Mouse (Mus musculus): ENCODE measurements around the gene Tut1. TPM values are rescaled to one million over a fixed set of nuclear protein-coding genes. Genes with fewer than 3 reads are reported as not detected.
"Not testable (repeated sequence)": the region's sequence is repeated elsewhere in the genome, so short reads cannot be mapped to it uniquely, and the experiment has no call there.

Gene Tut1
- total and polyA plus RNA-seq, 2 experiments from 2014 or later, result 17.6 to 24.5 TPM

- Histone ChIP-seq H3K27ac (ENCODE audit: low read depth, low read length) (no peak overlapping the region), H3K4me1 (ENCODE audit: insufficient read depth) (no peaks in the 10 kb centered on the region), H3K27me3 (ENCODE audit: insufficient read depth, low read length) (no peaks in the 10 kb centered on the region), H3K4me2 (ENCODE audit: low read depth) (no peak overlapping the region), H3K36me3 (ENCODE audit: insufficient read depth) (no peaks in the 10 kb centered on the region), H3K9ac (no peak overlapping the region), H3K4me3 (ENCODE audit: low read depth, low read length) (no peak overlapping the region), H3K9me3 (ENCODE audit: low read length) (no peaks in the 10 kb centered on the region)
- no peak for DNase-seq
- ATAC-seq, result no peak
- 73% methylated on average over 6 of the region's 6 CpGs for WGBS
- no peak for TF ChIP-seq CTCF (IDR thresholded peaks at IDR 0.05; ENCODE audit: low read depth)
Observed at GRCm38 (mm10) chr19:8998546-8998945, 44.9 kb downstream of the Tut1 start.

- H3K36me3 ChIP-seq (ENCODE audit: insufficient read depth), result no peaks in the 10 kb centered on the region
- WGBS, result 91% methylated on average over 4 of the region's 4 CpGs
- no peak overlapping the region for H3K4me3 ChIP-seq (ENCODE audit: low read depth, low read length)
- no peak overlapping the region for H3K9ac ChIP-seq
- no peak for TF ChIP-seq CTCF (IDR thresholded peaks at IDR 0.05; ENCODE audit: low read depth)
- H3K4me2 ChIP-seq (ENCODE audit: low read depth), result no peak overlapping the region
- no peaks in the 10 kb centered on the region for H3K27me3 ChIP-seq (ENCODE audit: insufficient read depth, low read length)
- H3K9me3 ChIP-seq (ENCODE audit: low read length), result no peaks in the 10 kb centered on the region
- DNase-seq, result no peak
- no peak for ATAC-seq
- H3K27ac ChIP-seq (ENCODE audit: low read depth, low read length), result no peak overlapping the region
- no peaks in the 10 kb centered on the region for H3K4me1 ChIP-seq (ENCODE audit: insufficient read depth)
Observed at GRCm38 (mm10) chr19:8999223-8999622, 45.6 kb downstream of the Tut1 start.

- not testable (repeated sequence) for H3K36me3 ChIP-seq (ENCODE audit: insufficient read depth); ATAC-seq; H3K9ac ChIP-seq; H3K27ac ChIP-seq (ENCODE audit: low read depth, low read length); H3K4me1 ChIP-seq (ENCODE audit: insufficient read depth); DNase-seq; H3K27me3 ChIP-seq (ENCODE audit: insufficient read depth, low read length); H3K4me3 ChIP-seq (ENCODE audit: low read depth, low read length); H3K4me2 ChIP-seq (ENCODE audit: low read depth); H3K9me3 ChIP-seq (ENCODE audit: low read length)
- 94% methylated on average over 2 of the region's 2 CpGs for WGBS
Observed at GRCm38 (mm10) chr19:9006915-9007314, 53.3 kb downstream of the Tut1 start.

Other genes starting within 250 kb of the Tut1 start
Only the 30 nearest of the 32 such genes appear.
- not detected in 2 replicates for gene 1700092M07Rik, start 213.1 kb upstream of the Tut1 start, total RNA-seq (2014; rRNA removed)
- 0.65 and 0.67 TPM in 2 replicates for gene 1700092M07Rik, start 213.1 kb upstream of the Tut1 start, polyA plus RNA-seq (2015; fragmentation: Nextera tagmentation; extraction: Ambion mirVana)
- 130 and 140 TPM in 2 replicates for gene Stx5a, start 212.4 kb upstream of the Tut1 start, total RNA-seq (2014; rRNA removed)
- gene Stx5a, start 212.4 kb upstream of the Tut1 start, polyA plus RNA-seq (2015; fragmentation: Nextera tagmentation; extraction: Ambion mirVana), result 86.4 and 97.6 TPM in 2 replicates
- gene Nxf1, start 196.8 kb upstream of the Tut1 start, total RNA-seq (2014; rRNA removed), result 81.7 and 114 TPM in 2 replicates
- 97.1 and 97.9 TPM in 2 replicates for gene Nxf1, start 196.8 kb upstream of the Tut1 start, polyA plus RNA-seq (2015; fragmentation: Nextera tagmentation; extraction: Ambion mirVana)
- 236 and 241 TPM in 2 replicates for gene Tmem223, start 182.9 kb upstream of the Tut1 start, total RNA-seq (2014; rRNA removed)
- 269 and 334 TPM in 2 replicates for gene Tmem223, start 182.9 kb upstream of the Tut1 start, polyA plus RNA-seq (2015; fragmentation: Nextera tagmentation; extraction: Ambion mirVana)
- gene Tmem179b, start 179.4 kb upstream of the Tut1 start, total RNA-seq (2014; rRNA removed), result 17.4 and 19.6 TPM in 2 replicates
- gene Tmem179b, start 179.4 kb upstream of the Tut1 start, polyA plus RNA-seq (2015; fragmentation: Nextera tagmentation; extraction: Ambion mirVana), result 22.4 and 22.6 TPM in 2 replicates
- 27.2 and 31.7 TPM in 2 replicates for gene Taf6l, start 167.4 kb upstream of the Tut1 start, total RNA-seq (2014; rRNA removed)
- gene Taf6l, start 167.4 kb upstream of the Tut1 start, polyA plus RNA-seq (2015; fragmentation: Nextera tagmentation; extraction: Ambion mirVana), result 25.1 and 25.2 TPM in 2 replicates
- 89.3 and 99.3 TPM in 2 replicates for gene Polr2g, start 155.3 kb upstream of the Tut1 start, total RNA-seq (2014; rRNA removed)
- 193 and 216 TPM in 2 replicates for gene Polr2g, start 155.3 kb upstream of the Tut1 start, polyA plus RNA-seq (2015; fragmentation: Nextera tagmentation; extraction: Ambion mirVana)
- gene Zbtb3, start 151.3 kb upstream of the Tut1 start, total RNA-seq (2014; rRNA removed), result 7.0 and 7.3 TPM in 2 replicates
- 4.3 and 5.0 TPM in 2 replicates for gene Zbtb3, start 151.3 kb upstream of the Tut1 start, polyA plus RNA-seq (2015; fragmentation: Nextera tagmentation; extraction: Ambion mirVana)
- gene Ttc9c, start 134.5 kb upstream of the Tut1 start, total RNA-seq (2014; rRNA removed), result 71.9 and 72.6 TPM in 2 replicates
- gene Ttc9c, start 134.5 kb upstream of the Tut1 start, polyA plus RNA-seq (2015; fragmentation: Nextera tagmentation; extraction: Ambion mirVana), result 34.1 and 44.4 TPM in 2 replicates
- gene Hnrnpul2, start 133.8 kb upstream of the Tut1 start, total RNA-seq (2014; rRNA removed), result 28.2 and 38.3 TPM in 2 replicates
- gene Hnrnpul2, start 133.8 kb upstream of the Tut1 start, polyA plus RNA-seq (2015; fragmentation: Nextera tagmentation; extraction: Ambion mirVana), result 3.9 and 5.3 TPM in 2 replicates
- gene AC129217.1, start 124.1 kb upstream of the Tut1 start, total RNA-seq (2014; rRNA removed), result not detected in 2 replicates
- not detected in 2 replicates for gene AC129217.1, start 124.1 kb upstream of the Tut1 start, polyA plus RNA-seq (2015; fragmentation: Nextera tagmentation; extraction: Ambion mirVana)
- 81.5 and 91.5 TPM in 2 replicates for gene Bscl2, start 116.4 kb upstream of the Tut1 start, total RNA-seq (2014; rRNA removed)
- gene Bscl2, start 116.4 kb upstream of the Tut1 start, polyA plus RNA-seq (2015; fragmentation: Nextera tagmentation; extraction: Ambion mirVana), result 78.9 and 88.9 TPM in 2 replicates
- 68.0 and 78.5 TPM in 2 replicates for gene Gng3, start 114.7 kb upstream of the Tut1 start, total RNA-seq (2014; rRNA removed)
- 594 and 622 TPM in 2 replicates for gene Gng3, start 114.7 kb upstream of the Tut1 start, polyA plus RNA-seq (2015; fragmentation: Nextera tagmentation; extraction: Ambion mirVana)
- 1.5 and 2.6 TPM in 2 replicates for gene Lrrn4cl, start 103.1 kb upstream of the Tut1 start, total RNA-seq (2014; rRNA removed)
- 0.58 and 0.88 TPM in 2 replicates for gene Lrrn4cl, start 103.1 kb upstream of the Tut1 start, polyA plus RNA-seq (2015; fragmentation: Nextera tagmentation; extraction: Ambion mirVana)
- 108 and 126 TPM in 2 replicates for gene Ubxn1, start 82.4 kb upstream of the Tut1 start, total RNA-seq (2014; rRNA removed)
- gene Ubxn1, start 82.4 kb upstream of the Tut1 start, polyA plus RNA-seq (2015; fragmentation: Nextera tagmentation; extraction: Ambion mirVana), result 168 and 185 TPM in 2 replicates
- gene Uqcc3, start 72.9 kb upstream of the Tut1 start, total RNA-seq (2014; rRNA removed), result 14.2 and 36.1 TPM in 2 replicates
- 59.1 TPM in 2 replicates for gene Uqcc3, start 72.9 kb upstream of the Tut1 start, polyA plus RNA-seq (2015; fragmentation: Nextera tagmentation; extraction: Ambion mirVana)
- gene Lbhd1, start 70.1 kb upstream of the Tut1 start, total RNA-seq (2014; rRNA removed), result 5.0 and 7.2 TPM in 2 replicates
- 30.3 and 36.5 TPM in 2 replicates for gene Lbhd1, start 70.1 kb upstream of the Tut1 start, polyA plus RNA-seq (2015; fragmentation: Nextera tagmentation; extraction: Ambion mirVana)
- not detected in 2 replicates for gene Gm49403, start 69.9 kb upstream of the Tut1 start, total RNA-seq (2014; rRNA removed)
- not detected in 2 replicates for gene Gm49403, start 69.9 kb upstream of the Tut1 start, polyA plus RNA-seq (2015; fragmentation: Nextera tagmentation; extraction: Ambion mirVana)
- gene 1810009A15Rik, start 65.0 kb upstream of the Tut1 start, total RNA-seq (2014; rRNA removed), result 26.0 and 37.5 TPM in 2 replicates
- gene 1810009A15Rik, start 65.0 kb upstream of the Tut1 start, polyA plus RNA-seq (2015; fragmentation: Nextera tagmentation; extraction: Ambion mirVana), result 31.9 and 45.7 TPM in 2 replicates
- 0.95 TPM in 1 of 2 replicates, not detected in the other for gene Gm49416, start 64.9 kb upstream of the Tut1 start, total RNA-seq (2014; rRNA removed)
- 1.4 TPM in 1 of 2 replicates, not detected in the other for gene Gm49416, start 64.9 kb upstream of the Tut1 start, polyA plus RNA-seq (2015; fragmentation: Nextera tagmentation; extraction: Ambion mirVana)
- 26.1 and 29.9 TPM in 2 replicates for gene Ints5, start 60.8 kb upstream of the Tut1 start, total RNA-seq (2014; rRNA removed)
- 23.6 and 26.8 TPM in 2 replicates for gene Ints5, start 60.8 kb upstream of the Tut1 start, polyA plus RNA-seq (2015; fragmentation: Nextera tagmentation; extraction: Ambion mirVana)
- gene Ganab, start 55.8 kb upstream of the Tut1 start, total RNA-seq (2014; rRNA removed), result 67.7 and 96.7 TPM in 2 replicates
- 47.0 and 54.0 TPM in 2 replicates for gene Ganab, start 55.8 kb upstream of the Tut1 start, polyA plus RNA-seq (2015; fragmentation: Nextera tagmentation; extraction: Ambion mirVana)
- gene B3gat3, start 33.5 kb upstream of the Tut1 start, total RNA-seq (2014; rRNA removed), result 99.6 and 120 TPM in 2 replicates
- gene B3gat3, start 33.5 kb upstream of the Tut1 start, polyA plus RNA-seq (2015; fragmentation: Nextera tagmentation; extraction: Ambion mirVana), result 89.3 and 94.0 TPM in 2 replicates
- 2.3 and 3.5 TPM in 2 replicates for gene Rom1, start 24.5 kb upstream of the Tut1 start, total RNA-seq (2014; rRNA removed)
- gene Rom1, start 24.5 kb upstream of the Tut1 start, polyA plus RNA-seq (2015; fragmentation: Nextera tagmentation; extraction: Ambion mirVana), result 2.4 and 3.3 TPM in 2 replicates
- gene Eml3, start 24.3 kb upstream of the Tut1 start, total RNA-seq (2014; rRNA removed), result 5.1 and 7.3 TPM in 2 replicates
- gene Eml3, start 24.3 kb upstream of the Tut1 start, polyA plus RNA-seq (2015; fragmentation: Nextera tagmentation; extraction: Ambion mirVana), result 7.5 and 8.1 TPM in 2 replicates
- 71.2 and 86.4 TPM in 2 replicates for gene Mta2, start 12.0 kb upstream of the Tut1 start, total RNA-seq (2014; rRNA removed)
- 87.8 and 91.3 TPM in 2 replicates for gene Mta2, start 12.0 kb upstream of the Tut1 start, polyA plus RNA-seq (2015; fragmentation: Nextera tagmentation; extraction: Ambion mirVana)
- 524 and 615 TPM in 2 replicates for gene Eef1g, start 13.2 kb downstream of the Tut1 start, total RNA-seq (2014; rRNA removed)
- gene Eef1g, start 13.2 kb downstream of the Tut1 start, polyA plus RNA-seq (2015; fragmentation: Nextera tagmentation; extraction: Ambion mirVana), result 250 and 269 TPM in 2 replicates
- 11.4 and 17.9 TPM in 2 replicates for gene Ahnak, start 35.4 kb downstream of the Tut1 start, total RNA-seq (2014; rRNA removed)
- 3.2 and 3.9 TPM in 2 replicates for gene Ahnak, start 35.4 kb downstream of the Tut1 start, polyA plus RNA-seq (2015; fragmentation: Nextera tagmentation; extraction: Ambion mirVana)
- not detected in 2 replicates for gene Scgb1a1, start 134.1 kb downstream of the Tut1 start, total RNA-seq (2014; rRNA removed)
- gene Scgb1a1, start 134.1 kb downstream of the Tut1 start, polyA plus RNA-seq (2015; fragmentation: Nextera tagmentation; extraction: Ambion mirVana), result not detected in 2 replicates
- 31.2 and 31.3 TPM in 2 replicates for gene Asrgl1, start 181.8 kb downstream of the Tut1 start, total RNA-seq (2014; rRNA removed)
- gene Asrgl1, start 181.8 kb downstream of the Tut1 start, polyA plus RNA-seq (2015; fragmentation: Nextera tagmentation; extraction: Ambion mirVana), result 30.7 and 37.4 TPM in 2 replicates